Mouse (Mus musculus) MEL (cell line): ENCODE data around the gene Dock9. TPM values are rescaled to one million over a fixed set of nuclear protein-coding genes. Genes with fewer than 3 reads are reported as not detected.

Experiments
- DNase-seq: peaks from one replicate; pipeline ENCODE4 v3.0.0; 2011; ENCODE audit warnings: low read depth, low spot score
- H3K27ac ChIP-seq: 2 replicates; pipeline ENCODE4 v1.5.1; 2012; ENCODE audit warnings: low read depth, mild to moderate bottlenecking, control low read depth, low read length, moderate library complexity; ENCODE audit not compliant: control insufficient read depth
- H3K27me3 ChIP-seq, 2 experiments: fragments of 150-350 bp in 1 of 2; sonication (generic) in 1 of 2; 2 replicates each; pipeline ENCODE4 v1.6.1; 2012; ENCODE audit warnings: low read length in 2 of 2, mild to moderate bottlenecking in 2 of 2, improper control_type of control experiment in 1 of 2, moderate library complexity in 1 of 2; ENCODE audit not compliant: insufficient read depth in 2 of 2, control insufficient read depth in 1 of 2
- H3K36me3 ChIP-seq, 2 experiments: 2 replicates each; pipeline ENCODE4 v1.6.1; 2012 to 2014; ENCODE audit warnings: low read length in 2 of 2, improper control_type of control experiment in 1 of 2, inconsistent platforms in 1 of 2, mild to moderate bottlenecking in 1 of 2; ENCODE audit not compliant: insufficient read depth in 2 of 2, control insufficient read depth in 1 of 2
- H3K4me1 ChIP-seq, 2 experiments: fragments of 150-350 bp in 1 of 2; sonication (generic) in 1 of 2; 2 replicates each; pipeline ENCODE4 v1.6.1; 2012; ENCODE audit warnings: low read length in 2 of 2, improper control_type of control experiment in 1 of 2, mild to moderate bottlenecking in 1 of 2; ENCODE audit not compliant: insufficient read depth in 2 of 2, control insufficient read depth in 1 of 2
- H3K4me3 ChIP-seq, 2 experiments: fragments of 150-350 bp in 1 of 2; sonication (generic) in 1 of 2; 2 replicates each; pipeline ENCODE4 v1.5.1; 2012; ENCODE audit warnings: low read depth in 2 of 2, low read length in 2 of 2, mild to moderate bottlenecking in 2 of 2, moderate library complexity in 2 of 2, control low read depth in 1 of 2, improper control_type of control experiment in 1 of 2; ENCODE audit not compliant: control insufficient read depth in 1 of 2, insufficient read depth in 1 of 2
- H3K79me2 ChIP-seq: 2 replicates; pipeline ENCODE4 v1.6.1; 2012; ENCODE audit warnings: mild to moderate bottlenecking, low read length, moderate library complexity; ENCODE audit not compliant: control insufficient read depth, poor library complexity, insufficient read depth
- H3K9ac ChIP-seq: 2 replicates; pipeline ENCODE4 v1.6.1; 2012; ENCODE audit warnings: low read depth, mild to moderate bottlenecking, control low read depth, low read length, moderate library complexity; ENCODE audit not compliant: control insufficient read depth, poor library complexity, severe bottlenecking
- H3K9me3 ChIP-seq: fragments of 150-350 bp; sonication (generic); replicated peaks from 2 replicates; pipeline ENCODE4 v1.6.1; 2012; ENCODE audit warnings: mild to moderate bottlenecking, low read length, improper control_type of control experiment, moderate library complexity; ENCODE audit not compliant: insufficient read depth
- BHLHE40 ChIP-seq: IDR thresholded peaks from 2 replicates; pipeline ENCODE4 v1.6.1; 2012; ENCODE audit warnings: low read depth, mild to moderate bottlenecking, inconsistent platforms, low read length, improper control_type of control experiment, borderline replicate concordance
- CHD1 ChIP-seq: IDR thresholded peaks from 2 replicates; pipeline ENCODE4 v1.6.1; 2012; ENCODE audit warnings: low read depth, mild to moderate bottlenecking, inconsistent platforms, low read length, improper control_type of control experiment
- CHD2 ChIP-seq: IDR thresholded peaks from 2 replicates; pipeline ENCODE4 v1.6.1; 2011; ENCODE audit warnings: low read length, improper control_type of control experiment
- E2F4 ChIP-seq: IDR thresholded peaks from 2 replicates; pipeline ENCODE4 v1.6.1; 2011; ENCODE audit warnings: low read depth, low read length, improper control_type of control experiment, borderline replicate concordance
- ELF1 ChIP-seq: IDR thresholded peaks from 2 replicates; pipeline ENCODE4 v1.6.1; 2014; ENCODE audit warnings: low read depth, mild to moderate bottlenecking, inconsistent platforms, low read length, improper control_type of control experiment, moderate library complexity
- MAFK ChIP-seq: IDR thresholded peaks from 2 replicates; pipeline ENCODE4 v1.6.1; 2011; ENCODE audit warnings: low read depth, mild to moderate bottlenecking, low read length, improper control_type of control experiment, borderline replicate concordance
- MAX ChIP-seq: IDR thresholded peaks from 2 replicates; pipeline ENCODE4 v1.6.1; 2011; ENCODE audit warnings: low read length, improper control_type of control experiment
- MEF2A ChIP-seq: IDR thresholded peaks from 2 replicates; pipeline ENCODE4 v1.6.1; 2014; ENCODE audit warnings: low read depth, mild to moderate bottlenecking, inconsistent platforms, low read length, improper control_type of control experiment; ENCODE audit not compliant: poor library complexity, insufficient replicate concordance, severe bottlenecking; ENCODE audit errors: extremely low read depth
- MXI1 ChIP-seq: IDR thresholded peaks from 2 replicates; pipeline ENCODE4 v1.6.1; 2011; ENCODE audit warnings: mild to moderate bottlenecking, low read depth, low read length, improper control_type of control experiment
- MYB ChIP-seq: IDR thresholded peaks from 2 replicates; pipeline ENCODE4 v1.6.1; 2011; ENCODE audit warnings: mild to moderate bottlenecking, low read depth, low read length, improper control_type of control experiment
- NELFE ChIP-seq: IDR thresholded peaks from 2 replicates; pipeline ENCODE4 v1.6.1; 2011; ENCODE audit warnings: low read depth, low read length, improper control_type of control experiment
- NRF1 ChIP-seq: IDR thresholded peaks from 2 replicates; pipeline ENCODE4 v1.6.1; 2014; ENCODE audit warnings: low read depth, mild to moderate bottlenecking, inconsistent platforms, low read length, improper control_type of control experiment, moderate library complexity; ENCODE audit not compliant: poor library complexity, insufficient read depth, severe bottlenecking
- POLR2A ChIP-seq, 2 experiments: IDR thresholded peaks; 2 replicates each; pipeline ENCODE4 v1.6.1; 2011 to 2012; ENCODE audit warnings: low read length in 2 of 2, mild to moderate bottlenecking in 2 of 2, control low read depth in 1 of 2, improper control_type of control experiment in 1 of 2, low read depth in 1 of 2, moderate library complexity in 1 of 2; ENCODE audit not compliant: control insufficient read depth in 1 of 2, insufficient read depth in 1 of 2, poor library complexity in 1 of 2
- POLR2AphosphoS2 ChIP-seq: IDR thresholded peaks from 2 replicates; pipeline ENCODE4 v1.6.1; 2011; ENCODE audit warnings: low read length, improper control_type of control experiment
- POLR2AphosphoS5 ChIP-seq: IDR thresholded peaks from 2 replicates; pipeline ENCODE4 v1.6.1; 2012; ENCODE audit warnings: low read depth, borderline replicate concordance, mild to moderate bottlenecking, inconsistent platforms, low read length, moderate library complexity, mixed read lengths
- RAD21 ChIP-seq: IDR thresholded peaks from 2 replicates; pipeline ENCODE4 v1.6.1; 2011; ENCODE audit warnings: mild to moderate bottlenecking, low read depth, low read length, improper control_type of control experiment
- TAL1 ChIP-seq: IDR thresholded peaks from 2 replicates; pipeline ENCODE4 v1.6.1; 2012; ENCODE audit warnings: mild to moderate bottlenecking, inconsistent platforms, low read length, moderate library complexity, mixed read lengths
- UBTF ChIP-seq: IDR thresholded peaks from 2 replicates; pipeline ENCODE4 v1.6.1; 2012; ENCODE audit warnings: low read depth, mild to moderate bottlenecking, inconsistent platforms, low read length, improper control_type of control experiment, moderate library complexity, borderline replicate concordance; ENCODE audit not compliant: insufficient read depth
- USF1 ChIP-seq: IDR thresholded peaks from 2 replicates; pipeline ENCODE4 v1.6.1; 2014; ENCODE audit warnings: low read depth, mild to moderate bottlenecking, inconsistent platforms, low read length, improper control_type of control experiment, moderate library complexity
- ZC3H11A ChIP-seq: IDR thresholded peaks from 2 replicates; pipeline ENCODE4 v1.6.1; 2012; ENCODE audit warnings: low read depth, mild to moderate bottlenecking, inconsistent platforms, low read length, improper control_type of control experiment
- ZKSCAN1 ChIP-seq: IDR thresholded peaks from 2 replicates; pipeline ENCODE4 v1.6.1; 2012; ENCODE audit warnings: low read depth, mild to moderate bottlenecking, inconsistent platforms, low read length, improper control_type of control experiment, moderate library complexity
- ZNF384 ChIP-seq: IDR thresholded peaks from 2 replicates; pipeline ENCODE4 v1.6.1; 2012; ENCODE audit warnings: low read depth, mild to moderate bottlenecking, inconsistent platforms, low read length, improper control_type of control experiment
- polyA plus RNA-seq, 2 experiments: library from polyadenylated mRNA; stranded (reverse) in 1 of 2; unstranded in 1 of 2; fragments of >175 nt in 1 of 2; fragments of >200 nt in 1 of 2; gene quantifications; 2 replicates each; pipeline versions ENCODE4 v1.2.1 to v1.2.4; 2012; ENCODE audit warnings: low replicate concordance in 2 of 2, low read depth in 1 of 2; ENCODE audit not compliant: insufficient read length in 2 of 2, insufficient read depth in 1 of 2, missing spikeins in 1 of 2
- total RNA-seq: library from RNA; depleted of rRNA; stranded (reverse); fragments of 300-350 nt; gene quantifications from 2 replicates; pipeline ENCODE4 v1.2.3, GENCODE M21; 2012

The Dock9 gene
- total and polyA plus RNA-seq, 3 experiments, result 6.3 to 9.4 TPM; not detected in 1

DNA sequence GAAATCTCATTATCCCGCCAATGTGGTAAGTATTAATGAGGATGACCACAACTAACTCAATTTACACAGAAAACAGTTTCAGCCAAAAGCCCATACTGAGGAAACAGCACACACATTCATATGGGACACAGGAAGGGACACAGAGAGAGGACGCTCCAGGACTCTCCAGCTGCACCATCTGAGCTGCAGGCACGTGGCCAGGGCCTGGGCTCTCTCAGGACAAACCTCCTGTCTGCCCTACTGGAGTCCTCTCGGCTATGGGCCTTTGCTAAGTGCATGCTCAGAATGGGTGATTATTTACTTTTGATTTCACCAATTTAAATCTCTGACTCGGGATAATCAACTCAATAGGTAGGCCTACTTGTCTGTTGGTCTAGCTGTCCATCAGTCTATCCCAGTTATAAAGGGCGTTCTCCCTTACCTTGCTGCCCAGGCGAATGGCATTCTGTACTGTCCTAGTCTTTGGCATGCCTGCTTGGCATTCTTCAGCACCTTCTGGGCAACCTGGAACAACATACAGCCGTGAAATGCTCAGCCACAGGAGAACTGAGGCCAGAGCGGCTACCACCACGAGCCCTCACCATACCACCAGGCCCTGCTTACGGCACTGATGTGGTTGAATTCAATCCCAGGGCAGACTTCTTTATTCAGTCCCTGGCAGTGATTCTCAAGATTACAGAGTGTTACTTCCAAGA lies 162.8 kb downstream of the Dock9 start:
- DNase-seq, result no peak
- Histone ChIP-seq H3K9ac (no peak overlapping the region), H3K4me3 (no peak overlapping the region), H3K27ac (no peak overlapping the region), H3K9me3 (no peaks in the 10 kb centered on the region), H3K4me1 (no peaks in the 10 kb centered on the region), H3K27me3 (no peaks in the 10 kb centered on the region), H3K36me3 (no peaks in the 10 kb centered on the region; a peak in 1 of 4 replicates), H3K79me2 (no peaks in the 10 kb centered on the region)
- no peak for TF ChIP-seq NELFE
- TF ChIP-seq MAX, result no peak
- TF ChIP-seq NRF1, result no peak
- no peak for TF ChIP-seq BHLHE40
- TF ChIP-seq CHD2, result no peak
- no peak for TF ChIP-seq TAL1
- TF ChIP-seq MEF2A, result no peak
- TF ChIP-seq MAFK, result no peak

DNA sequence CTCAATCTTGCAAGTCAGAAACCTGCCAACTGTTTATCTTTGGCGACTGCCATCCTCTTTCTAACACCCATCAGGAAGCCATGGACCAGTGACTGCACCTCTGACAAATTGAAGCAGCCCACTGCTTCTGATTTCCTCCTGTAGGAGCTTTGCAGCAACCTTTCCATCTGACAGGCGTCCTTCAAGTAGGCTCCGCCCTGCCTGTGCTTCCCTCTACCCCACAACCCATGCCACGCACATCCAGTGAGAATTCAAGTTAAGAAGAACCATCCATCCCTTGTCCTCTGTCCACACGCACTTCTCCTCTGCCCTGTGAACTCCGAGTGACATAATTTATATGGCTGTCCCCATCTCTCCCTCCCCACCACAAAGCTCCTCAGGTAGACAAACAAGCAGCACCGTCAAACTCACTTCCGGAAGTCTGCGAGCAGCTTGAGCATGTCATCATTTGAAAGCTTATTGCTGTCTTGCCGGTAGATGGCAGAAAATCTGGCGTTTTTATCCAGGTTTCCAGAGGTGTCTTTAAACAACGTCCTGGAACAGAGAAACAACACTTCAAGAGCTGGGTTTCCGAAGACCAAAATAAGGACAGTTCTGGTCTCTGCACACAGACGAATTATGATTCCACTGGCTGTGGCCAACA lies 163.4 kb downstream of the Dock9 start:
- H3K79me2 ChIP-seq, result no peaks in the 10 kb centered on the region
- TF ChIP-seq NELFE (no peak), ZKSCAN1 (no peak), RAD21 (no peak), POLR2A (IDR thresholded peaks at IDR 0.05; ENCODE audit: control insufficient read depth in 1 of 2, insufficient read depth in 1 of 2, low read depth in 1 of 2, low read length in 2 of 2, poor library complexity in 1 of 2) (no peak), POLR2AphosphoS2 (no peak), UBTF (no peak), MEF2A (no peak), ZNF384 (no peak), ELF1 (no peak), POLR2AphosphoS5 (no peak), TAL1 (no peak), MAX (no peak), MYB (no peak), USF1 (no peak), E2F4 (no peak), MAFK (no peak), CHD1 (no peak), ZC3H11A (no peak), MXI1 (no peak)
- no peak for DNase-seq
- no peaks in the 10 kb centered on the region for H3K27me3 ChIP-seq
- H3K4me3 ChIP-seq, result no peak overlapping the region
- H3K27ac ChIP-seq, result no peak overlapping the region
- H3K9me3 ChIP-seq, result no peaks in the 10 kb centered on the region
- no peak overlapping the region for H3K9ac ChIP-seq
- H3K36me3 ChIP-seq, result no peaks in the 10 kb centered on the region; a peak in 1 of 4 replicates
- no peaks in the 10 kb centered on the region for H3K4me1 ChIP-seq
